Comparison of ENCODE assay signal across 22 mouse cellular contexts in genomic region chr11:106666470-106667107, GRCm38 (mm10). TPM values are rescaled to one million over a fixed set of nuclear protein-coding genes. Genes with fewer than 3 reads are reported as not detected.
DNase-seq lines count a peak whose midpoint lies in the region; ATAC-seq and TF ChIP-seq lines count a peak whose summit lies in the region.
"Had no signal": no experiment of that assay in that cellular context is flagged by ENCODE, and none has a peak within 500 bp of the region (broad histone marks: within the 10 kb centered on the region; RNA-seq: fewer than 3 reads in every experiment).

No protein-coding gene starts in this region.

- no peak for TF ChIP-seq EP300 in lung, postnatal 0 days (IDR thresholded peaks at IDR 0.05)
- no peak for TF ChIP-seq EP300 in stomach, postnatal 0 days (optimal IDR thresholded peaks at IDR 0.05)

- no peak overlapping the region for H3K4me2 ChIP-seq in heart, embryonic 13.5 days
- H3K4me2 ChIP-seq in lung, postnatal 0 days (replicated peaks; ENCODE audit: low read depth, low read length) = no peak overlapping the region
- H3K4me2 ChIP-seq in stomach, postnatal 0 days (replicated peaks; ENCODE audit: low read depth) = no peak overlapping the region
- no peak overlapping the region for H3K4me2 ChIP-seq in hindbrain, embryonic 13.5 days
- H3K4me2 ChIP-seq: embryonic facial prominence, embryonic 13.5 days; heart, embryonic 11.5 days; limb, embryonic 13.5 days; liver, embryonic 15.5 days; midbrain, embryonic 11.5 days had no signal

- H3K36me3 ChIP-seq in heart, embryonic 13.5 days = no peaks in the 10 kb centered on the region
- no peaks in the 10 kb centered on the region for H3K36me3 ChIP-seq in lung, postnatal 0 days (ENCODE audit: insufficient read depth, low read length)
- no peaks in the 10 kb centered on the region for H3K36me3 ChIP-seq in stomach, postnatal 0 days (ENCODE audit: control insufficient read depth, insufficient read depth, low read length)
- H3K36me3 ChIP-seq in hindbrain, embryonic 13.5 days = no peaks in the 10 kb centered on the region
- H3K36me3 ChIP-seq: embryonic facial prominence, embryonic 13.5 days; forebrain, embryonic 10.5 days; limb, embryonic 13.5 days; liver, embryonic 15.5 days had no signal

- H3K4me3 ChIP-seq in heart, embryonic 13.5 days = no peak overlapping the region
- H3K4me3 ChIP-seq in lung, postnatal 0 days (ENCODE audit: low read depth, low read length) = no peak overlapping the region
- no peak overlapping the region for H3K4me3 ChIP-seq in stomach, postnatal 0 days (ENCODE audit: low read depth, low read length)
- H3K4me3 ChIP-seq in hindbrain, embryonic 13.5 days = no peak overlapping the region
- H3K4me3 ChIP-seq: embryonic facial prominence, embryonic 13.5 days; forebrain, embryonic 10.5 days; limb, embryonic 13.5 days; liver, embryonic 15.5 days had no signal

- H3K9ac ChIP-seq in heart, embryonic 13.5 days = no peak overlapping the region; the same call in 1 of the 2 replicates
- no peak overlapping the region for H3K9ac ChIP-seq in lung, postnatal 0 days (replicated peaks; ENCODE audit: low read depth)
- 0 out of 2 replicates have a peak overlapping the region, but pooled peaks have one; percentile 8 for H3K9ac ChIP-seq in stomach, postnatal 0 days (ENCODE audit: low read length)
- H3K9ac ChIP-seq in hindbrain, embryonic 13.5 days = no peak overlapping the region
- H3K9ac ChIP-seq: embryonic facial prominence, embryonic 13.5 days; limb, embryonic 13.5 days; liver, embryonic 15.5 days had no signal

- intact Hi-C loops in heart, postnatal 25 days (cut with DNase I) = no loop called here

- no peaks in the 10 kb centered on the region for H3K9me3 ChIP-seq in heart, embryonic 13.5 days
- no peaks in the 10 kb centered on the region for H3K9me3 ChIP-seq in lung, postnatal 0 days (ENCODE audit: low read length)
- no peaks in the 10 kb centered on the region for H3K9me3 ChIP-seq in stomach, postnatal 0 days (ENCODE audit: control insufficient read depth, low read length)
- no peaks in the 10 kb centered on the region for H3K9me3 ChIP-seq in hindbrain, embryonic 13.5 days
- H3K9me3 ChIP-seq: embryonic facial prominence, embryonic 13.5 days; forebrain, embryonic 10.5 days; limb, embryonic 13.5 days; liver, embryonic 15.5 days had no signal

- H3K4me1 ChIP-seq in heart, embryonic 13.5 days = peaks cover 36% of the 10 kb centered on the region
- H3K4me1 ChIP-seq in lung, postnatal 0 days (ENCODE audit: insufficient read depth, low read depth, low read length) = peaks cover 10% of the 10 kb centered on the region; the same call in 1 of the 2 replicates
- no peaks in the 10 kb centered on the region for H3K4me1 ChIP-seq in stomach, postnatal 0 days (replicated peaks; ENCODE audit: control insufficient read depth, insufficient read depth)
- H3K4me1 ChIP-seq in hindbrain, embryonic 13.5 days (replicated peaks) = peaks cover 13% of the 10 kb centered on the region

- no peak for TF ChIP-seq CTCF in lung, postnatal 0 days (IDR thresholded peaks at IDR 0.05)
- no peak for TF ChIP-seq CTCF in stomach, postnatal 0 days (IDR thresholded peaks at IDR 0.05; ENCODE audit: low read depth)

- H3K27ac ChIP-seq in heart, embryonic 13.5 days (replicated peaks) = peak overlapping the region; percentile 29; the same call in 1 of the 2 replicates
- peak overlapping the region; percentile 40 for H3K27ac ChIP-seq in lung, postnatal 0 days (ENCODE audit: low read length)
- H3K27ac ChIP-seq in stomach, postnatal 0 days (replicated peaks) = no peak overlapping the region
- no peak overlapping the region for H3K27ac ChIP-seq in hindbrain, embryonic 13.5 days
- H3K27ac ChIP-seq: forebrain, embryonic 10.5 days; kidney, postnatal 0 days; limb, embryonic 13.5 days; liver, embryonic 15.5 days; macrophage had no signal

- H3K27me3 ChIP-seq in heart, embryonic 13.5 days (replicated peaks) = no peaks in the 10 kb centered on the region
- H3K27me3 ChIP-seq in lung, postnatal 0 days (replicated peaks; ENCODE audit: insufficient read depth, low read length) = no peaks in the 10 kb centered on the region
- no peaks in the 10 kb centered on the region for H3K27me3 ChIP-seq in stomach, postnatal 0 days (ENCODE audit: control insufficient read depth, insufficient read depth, low read length)
- H3K27me3 ChIP-seq in hindbrain, embryonic 13.5 days = no peaks in the 10 kb centered on the region
- H3K27me3 ChIP-seq: embryonic facial prominence, embryonic 13.5 days; limb, embryonic 13.5 days; liver, embryonic 15.5 days had no signal

- ATAC-seq in heart, embryonic 13.5 days (ENCODE audit: extremely low read depth, insufficient number of reproducible peaks, low FRiP score, low TSS enrichment) = no peak
- no peak for ATAC-seq in lung, postnatal 0 days
- ATAC-seq in stomach, postnatal 0 days (ENCODE audit: low FRiP score, low TSS enrichment) = no peak
- no peak for ATAC-seq in hindbrain, embryonic 13.5 days (ENCODE audit: low FRiP score)
- ATAC-seq: activated CD4-positive, CD25-positive, alpha-beta regulatory T cell, adult 4 months; inflammation-experienced regulatory T-cells, adult 6 months had no signal

- 75% methylated on average over 14 of the region's 14 CpGs for WGBS in heart, embryonic 13.5 days
- WGBS in lung, postnatal 0 days = 79% methylated on average over 14 of the region's 14 CpGs
- 72% methylated on average over 14 of the region's 14 CpGs for WGBS in stomach, postnatal 0 days
- WGBS in hindbrain, embryonic 13.5 days = 89% methylated on average over 14 of the region's 14 CpGs

- DNase-seq in heart, postnatal 25 days (ENCODE audit: low spot score) = no peak
- no peak for DNase-seq in lung, postnatal 0 days (ENCODE audit: low spot score)
- no peak for DNase-seq in lung, postnatal 4 days
- peak; percentile 73 for DNase-seq in NIH3T3 (ENCODE audit: low read depth)
- DNase-seq in stomach, postnatal 0 days (ENCODE audit: low spot score) = no peak
- DNase-seq: adrenal gland, postnatal 36 days; cerebellum, adult 9-10 months; gastrocnemius, postnatal 25 days; heart, postnatal 36 days; thymus, adult 18-20 months had no signal

RNA-seq across cellular contexts. Expression of gene Tex2, which starts 53.4 kb away (rescaled TPM):
- 12.3 and 13.1 TPM in 2 replicates for polyA plus RNA-seq in heart, embryonic 13.5 days (2015; fragmentation: Nextera tagmentation; extraction: Ambion mirVana)
- total RNA-seq in heart, postnatal 25 days (2021) = 10 to 100 TPM; 45.5 to 46.7 TPM
- 8.9 and 9.6 TPM in 2 replicates for polyA plus RNA-seq in lung, postnatal 0 days (2015; fragmentation: Nextera tagmentation; extraction: Ambion mirVana)
- 11.6 and 12.1 TPM in 2 replicates for polyA plus RNA-seq in stomach, postnatal 0 days (2015; fragmentation: Nextera tagmentation; extraction: Ambion mirVana)
- 21.3 and 21.7 TPM in 2 replicates for polyA plus RNA-seq in hindbrain, embryonic 13.5 days (2015; fragmentation: Nextera tagmentation; extraction: Ambion mirVana)

Comparison
In these comparisons a context has a peak if more than half of its experiments do, and no peak if none do; other contexts are left out.
1. H3K27ac ChIP-seq: peak in heart, embryonic 13.5 days (single experiment) and lung, postnatal 0 days (single experiment); none in stomach, postnatal 0 days (single experiment) and hindbrain, embryonic 13.5 days (single experiment).